Mouse (Mus musculus) lung, postnatal 0 days (tissue): Measurements from ENCODE around the gene Kcns1.

Source experiments
- CTCF ChIP-seq: IDR thresholded peaks from 2 replicates; pipeline ENCODE4 v1.5.1; 2016; ENCODE audit warnings: antibody characterized with exemption, mild to moderate bottlenecking
- EP300 ChIP-seq: IDR thresholded peaks from 2 replicates; pipeline ENCODE4 v1.6.1; 2016; ENCODE audit warnings: antibody characterized with exemption, mild to moderate bottlenecking, control low read depth

DNA sequence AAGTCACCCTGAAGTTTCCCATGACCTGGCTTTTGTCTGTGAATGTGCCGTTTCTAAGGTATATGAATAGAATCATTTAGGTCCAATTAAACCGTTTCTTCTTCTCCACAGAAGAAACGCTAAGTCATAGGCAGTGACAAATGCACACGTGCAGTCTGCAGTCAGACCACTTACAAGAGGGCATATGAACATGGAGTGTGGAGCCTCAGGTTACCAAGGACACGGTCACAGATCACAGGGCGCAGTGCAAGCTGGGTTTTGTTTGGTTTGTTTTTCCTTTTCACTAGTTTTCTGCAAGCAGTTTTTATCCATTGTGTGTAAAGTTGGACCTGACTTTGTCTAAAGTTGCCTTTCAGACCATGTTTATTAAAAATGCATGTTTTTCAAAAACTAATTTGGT lies 26.9 kb downstream of the Kcns1 start:
- TF ChIP-seq EP300: no peak
- no peak for TF ChIP-seq CTCF
